Mouse (Mus musculus): ENCODE measurements around the gene Snx7.

- TF ChIP-seq POLR2A (IDR thresholded peaks at IDR 0.05; ENCODE audit: borderline replicate concordance, low read depth, low read length) (no peak), CTCF (IDR thresholded peaks at IDR 0.05; ENCODE audit: low read depth, low read length) (no peak)
Measured at GRCm38 (mm10) chr3:117787247-117787646, 81.5 kb downstream of the Snx7 start.

Measured in bone marrow macrophage, adult 2 months (primary cell).